Mouse (Mus musculus) urinary bladder, postnatal 0 days (tissue): Measurements from ENCODE around the gene Cyb5r3. TPM values are rescaled to one million over a fixed set of nuclear protein-coding genes. Genes with fewer than 3 reads are reported as not detected.

ENCODE experiments used
- polyA plus RNA-seq: library from polyadenylated mRNA; unstranded; fragments of >200 nt; fragmentation: Nextera tagmentation; extraction: Ambion mirVana; gene quantifications from 2 replicates; pipeline ENCODE4 v1.2.1, GENCODE M21; 2015

The Cyb5r3 gene
- polyA plus RNA-seq, result 212 and 225 TPM in 2 replicates

GRCm38 (mm10) chr15:83172492-83173429 is at the start of gene Cyb5r3:
TSS of gene Cyb5r3 (minus strand) at chr15:83172592.

GRCm38 (mm10) chr15:83149196-83150072 is 23.0 kb downstream of the Cyb5r3 start, which contains the start of gene Poldip3:
TSS of gene Poldip3 (minus strand) at chr15:83149384.

GRCm38 (mm10) chr15:83122566-83123145 is 49.7 kb downstream of the Cyb5r3 start, which contains the start of gene Rrp7a:
TSS of gene Rrp7a (minus strand) at chr15:83122801.

Other genes with a start within 250 kb of the Cyb5r3 start
- 4.4 and 4.9 TPM in 2 replicates for gene Tcf20, start 184.7 kb downstream of the Cyb5r3 start, polyA plus RNA-seq
- gene Nfam1, start 139.3 kb downstream of the Cyb5r3 start, polyA plus RNA-seq, result 2.4 and 9.2 TPM in 2 replicates
- gene Serhl, start 83.1 kb downstream of the Cyb5r3 start, polyA plus RNA-seq, result 47.1 and 51.8 TPM in 2 replicates
- gene Rrp7a, start 49.8 kb downstream of the Cyb5r3 start, polyA plus RNA-seq, result 36.8 and 47.8 TPM in 2 replicates
- gene Poldip3, start 23.2 kb downstream of the Cyb5r3 start, polyA plus RNA-seq, result 60.1 and 61.5 TPM in 2 replicates
- gene A4galt, start 79.2 kb upstream of the Cyb5r3 start, polyA plus RNA-seq, result 35.2 and 35.9 TPM in 2 replicates
- gene Arfgap3, start 177.7 kb upstream of the Cyb5r3 start, polyA plus RNA-seq, result 54.4 and 63.4 TPM in 2 replicates